Mouse (Mus musculus): ENCODE measurements around the gene Gm5458. TPM values are rescaled to one million over a fixed set of nuclear protein-coding genes. Genes with fewer than 3 reads are reported as not detected.
"Not testable (repeated sequence)": the region's sequence is repeated elsewhere in the genome, so short reads cannot be mapped to it uniquely, and the experiment has no call there.

Gene Gm5458
- polyA plus RNA-seq (2017; shearing (Covaris generic)) = not detected

DNA sequence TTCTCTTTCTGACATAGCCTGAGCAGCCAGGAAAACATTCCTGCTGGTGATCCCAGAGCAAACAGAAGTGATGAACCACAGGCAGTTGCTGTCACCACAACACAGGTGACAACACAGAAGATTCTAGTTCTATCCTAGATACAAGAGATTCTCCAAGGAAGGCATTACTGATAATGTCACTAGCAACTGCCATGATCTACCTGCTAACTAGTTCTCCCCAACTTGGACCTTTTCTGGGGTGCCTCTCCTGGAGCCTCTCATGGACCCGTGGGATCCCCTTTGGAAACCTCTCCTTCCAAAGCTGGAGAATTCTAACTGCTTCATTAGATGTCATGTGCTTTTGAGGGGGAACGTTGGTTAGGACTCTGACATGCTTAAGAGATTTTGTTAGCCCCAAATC lies at the start of gene Gm5458:
TSS of gene Gm5458 (minus strand) at position 101 of the 400 bp plus-strand sequence.
- not testable (repeated sequence) for ATAC-seq

DNA sequence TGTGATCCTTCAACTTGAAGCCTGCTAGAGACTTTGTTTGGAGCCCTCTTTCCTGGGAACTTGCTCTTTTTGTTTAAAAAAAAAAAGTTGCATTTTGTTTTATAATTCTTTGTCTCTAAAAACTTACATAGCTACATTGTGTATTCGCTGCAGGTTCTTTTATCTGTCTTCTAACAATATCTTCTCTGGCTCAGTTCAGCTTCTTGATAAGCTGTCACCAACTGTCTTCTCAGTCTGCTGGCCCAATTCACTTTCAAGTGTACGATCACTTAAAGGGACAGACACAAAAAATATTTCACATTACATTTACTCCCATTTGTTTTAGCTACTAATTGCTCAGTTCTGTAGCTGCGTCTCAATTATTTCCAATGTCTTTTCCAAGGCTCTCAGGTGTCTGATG lies 43.9 kb upstream of the Gm5458 start:
- ATAC-seq = no peak

DNA sequence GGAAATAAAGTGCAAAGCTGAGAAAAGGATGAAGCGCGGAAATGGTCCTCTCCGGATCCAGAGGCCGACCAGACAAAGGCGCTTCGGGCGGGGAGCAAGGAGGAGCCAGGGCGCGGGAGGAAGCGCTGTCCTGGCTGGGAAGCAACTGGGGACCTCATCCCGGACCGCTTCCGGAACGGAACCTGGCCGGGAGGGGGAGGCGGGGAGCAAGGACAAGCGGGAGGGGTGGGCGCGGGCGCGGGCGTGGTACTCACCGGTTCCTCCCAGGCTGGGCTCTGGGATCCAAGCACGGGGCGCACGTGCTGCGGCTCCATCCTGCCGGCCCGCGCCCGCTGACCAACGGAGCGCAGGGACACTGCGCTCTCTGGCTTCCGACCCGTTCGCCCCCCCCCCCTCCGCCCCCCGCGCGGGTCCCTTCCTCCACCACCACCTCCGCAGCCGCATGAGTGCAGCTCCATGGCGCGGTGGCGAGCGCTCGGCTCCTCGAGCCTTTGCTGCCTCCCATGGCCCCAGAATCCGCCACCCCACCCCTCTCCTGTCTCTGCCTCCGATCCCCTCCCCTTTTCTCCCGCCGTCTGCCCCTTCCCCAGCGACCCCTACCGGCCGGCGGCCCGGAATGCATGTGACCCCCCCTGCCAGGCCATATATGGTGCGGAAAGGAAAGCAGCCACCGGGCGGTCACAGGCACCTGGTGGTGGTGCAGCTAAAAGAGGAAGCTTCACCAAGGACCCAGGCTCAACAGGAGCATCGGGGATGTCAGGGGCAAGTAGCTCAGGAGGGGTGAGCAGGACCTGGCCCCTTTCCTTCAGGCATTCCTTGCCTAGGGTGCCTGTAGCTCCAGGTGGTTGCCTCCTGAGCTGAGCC lies 17.3 kb downstream of the Gm5458 start, which contains the start of gene Gm2237:
TSS of gene Gm2237 (minus strand) at position 332 of the 864 bp plus-strand sequence.
- ATAC-seq = not testable (repeated sequence)

DNA sequence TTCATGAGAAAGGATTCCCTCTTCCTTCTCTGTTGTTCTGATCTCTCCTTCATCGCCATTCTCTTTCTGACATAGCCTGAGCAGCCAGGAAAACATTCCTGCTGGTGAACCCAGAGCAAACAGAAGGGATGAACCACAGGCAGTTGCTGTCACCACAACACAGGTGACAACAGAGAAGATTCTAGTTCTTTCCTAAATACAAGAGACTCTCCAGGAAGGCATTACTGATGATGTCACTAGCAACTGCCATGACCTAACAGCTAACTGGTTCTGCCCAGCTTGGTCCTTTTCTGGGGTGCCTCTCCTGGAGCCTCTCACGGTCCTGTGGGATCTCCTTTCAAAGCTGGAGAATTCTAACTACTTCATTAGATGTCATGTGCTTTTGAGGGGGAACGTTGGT lies 52.5 kb downstream of the Gm5458 start, which contains the start of gene Gm2244:
TSS of gene Gm2244 (minus strand) at position 101 of the 400 bp plus-strand sequence.
- ATAC-seq = not testable (repeated sequence)

Other genes with a start within 250 kb of the Gm5458 start
- gene Gm21738, start 183.7 kb downstream of the Gm5458 start, polyA plus RNA-seq (2017; shearing (Covaris generic)) = 10 to 100 TPM in 1 of 2 experiments, 1 to 10 TPM in 1; 3.6 to 20.1 TPM
- gene Gm2244, start 52.6 kb downstream of the Gm5458 start, polyA plus RNA-seq (2017; shearing (Covaris generic)) = under 1 TPM in 1 of 2 experiments, not detected in 1; 0.95 TPM
- 10 to 100 TPM; 11.3 to 31.7 TPM for gene Gm2237, start 17.4 kb downstream of the Gm5458 start, polyA plus RNA-seq (2017; shearing (Covaris generic))
- 1 to 10 TPM; 1.1 to 5.1 TPM for gene Nid2, start 148.7 kb upstream of the Gm5458 start, polyA plus RNA-seq (2017; shearing (Covaris generic))
- 100 to 1,000 TPM; 100 to 114 TPM for gene Rtraf, start 221.2 kb upstream of the Gm5458 start, polyA plus RNA-seq (2017; shearing (Covaris generic))

Measured in CD4-positive, CD25-positive, alpha-beta regulatory T cell, adult 4 months (primary cell).